Mouse (Mus musculus): Measurements from ENCODE around the gene Serhl. TPM values are rescaled to one million over a fixed set of nuclear protein-coding genes. Genes with fewer than 3 reads are reported as not detected.

Gene Serhl
- polyA plus RNA-seq, 1 experiment: 16.5 TPM

DNA sequence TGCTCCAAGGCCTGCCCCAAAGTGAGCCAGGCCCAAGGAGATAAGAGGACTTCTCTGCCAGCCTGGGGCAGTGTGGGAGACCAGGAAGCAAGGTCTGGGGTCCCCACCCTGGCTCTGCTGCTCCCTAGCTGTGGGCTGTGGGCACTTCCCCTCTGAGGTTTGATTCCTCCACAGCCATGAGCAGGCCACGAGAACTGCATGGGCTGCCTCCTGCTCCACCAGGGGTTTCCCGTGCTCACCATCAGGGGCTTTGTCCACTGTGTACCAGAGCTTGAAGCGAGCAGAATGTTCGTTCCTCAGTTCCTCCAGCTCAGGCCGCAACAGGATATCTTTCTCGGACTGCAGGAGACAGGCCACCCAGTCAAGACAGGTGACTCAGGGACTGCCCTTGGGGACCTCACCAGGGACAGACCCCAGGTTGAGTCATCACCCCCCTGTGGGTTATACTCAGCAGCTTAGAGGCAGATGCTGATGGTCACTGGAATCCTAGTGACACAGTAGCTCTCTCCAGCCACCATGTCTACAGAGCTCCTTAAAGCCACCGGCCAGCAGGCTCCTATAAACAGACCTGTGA is 69.4 kb downstream of the Serhl start:
- Histone ChIP-seq H3K27ac (ENCODE audit: insufficient read depth, low read length) (no peak overlapping the region), H3K4me1 (ENCODE audit: control insufficient read depth, insufficient read depth, low read length) (peaks cover 6% of the 10 kb centered on the region), H3K4me3 (replicated peaks; ENCODE audit: insufficient read depth, low read depth, low read length) (no peak overlapping the region), H3K27me3 (ENCODE audit: control insufficient read depth, insufficient read depth, low read length) (no peaks in the 10 kb centered on the region)
- TF ChIP-seq POLR2A (IDR thresholded peaks at IDR 0.05; ENCODE audit: borderline replicate concordance, insufficient read depth, low read length): no peak
- DNase-seq: no peak
- WGBS: 93% methylated on average over 7 of the region's 7 CpGs

DNA sequence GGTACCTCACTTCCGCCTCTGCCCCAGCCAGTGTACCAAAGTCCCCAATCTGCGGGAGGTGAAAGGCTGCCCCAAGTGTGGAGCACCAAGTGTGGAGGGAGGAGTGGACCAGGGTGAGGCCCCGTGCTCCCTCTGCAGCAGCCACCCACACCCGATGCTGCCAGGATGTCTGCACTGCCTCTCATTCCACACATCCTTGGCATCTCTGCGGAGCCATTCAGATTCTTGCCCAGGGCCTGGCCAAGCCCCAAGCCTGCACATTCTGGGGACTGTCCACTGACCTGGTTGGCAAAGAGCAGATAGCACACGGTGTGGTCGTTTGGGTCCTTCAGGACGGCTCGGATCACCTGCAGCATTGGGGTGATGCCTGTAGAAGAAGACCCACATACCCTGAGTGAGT is 70.5 kb downstream of the Serhl start:
- peak in 1 of 2 experiments; percentile 58 for DNase-seq
- H3K27me3 ChIP-seq (ENCODE audit: control insufficient read depth, insufficient read depth, low read length): no peaks in the 10 kb centered on the region
- TF ChIP-seq POLR2A (IDR thresholded peaks at IDR 0.05; ENCODE audit: borderline replicate concordance, insufficient read depth, low read length) (no peak), CTCF (IDR thresholded peaks at IDR 0.05; ENCODE audit: borderline replicate concordance, insufficient read depth, low read depth, low read length) (no peak)
- 39% methylated on average over 9 of the region's 9 CpGs for WGBS
- peaks cover 6% of the 10 kb centered on the region for H3K4me1 ChIP-seq (ENCODE audit: control insufficient read depth, insufficient read depth, low read length)
- H3K27ac ChIP-seq (ENCODE audit: insufficient read depth, low read length): no peak overlapping the region
- H3K4me3 ChIP-seq (replicated peaks; ENCODE audit: insufficient read depth, low read depth, low read length): no peak overlapping the region

GRCm38 (mm10) chr15:83160561-83160960 is 71.3 kb downstream of the Serhl start:
- Histone ChIP-seq H3K4me3 (replicated peaks; ENCODE audit: insufficient read depth, low read depth, low read length) (no peak overlapping the region), H3K4me1 (ENCODE audit: control insufficient read depth, insufficient read depth, low read length) (peaks cover 6% of the 10 kb centered on the region), H3K27me3 (ENCODE audit: control insufficient read depth, insufficient read depth, low read length) (no peaks in the 10 kb centered on the region), H3K27ac (ENCODE audit: insufficient read depth, low read length) (no peak overlapping the region)
- no peak for DNase-seq
- TF ChIP-seq POLR2A (IDR thresholded peaks at IDR 0.05; ENCODE audit: borderline replicate concordance, insufficient read depth, low read length) (no peak), CTCF (IDR thresholded peaks at IDR 0.05; ENCODE audit: borderline replicate concordance, insufficient read depth, low read depth, low read length) (no peak)
- 93% methylated on average over 4 of the region's 4 CpGs for WGBS

DNA sequence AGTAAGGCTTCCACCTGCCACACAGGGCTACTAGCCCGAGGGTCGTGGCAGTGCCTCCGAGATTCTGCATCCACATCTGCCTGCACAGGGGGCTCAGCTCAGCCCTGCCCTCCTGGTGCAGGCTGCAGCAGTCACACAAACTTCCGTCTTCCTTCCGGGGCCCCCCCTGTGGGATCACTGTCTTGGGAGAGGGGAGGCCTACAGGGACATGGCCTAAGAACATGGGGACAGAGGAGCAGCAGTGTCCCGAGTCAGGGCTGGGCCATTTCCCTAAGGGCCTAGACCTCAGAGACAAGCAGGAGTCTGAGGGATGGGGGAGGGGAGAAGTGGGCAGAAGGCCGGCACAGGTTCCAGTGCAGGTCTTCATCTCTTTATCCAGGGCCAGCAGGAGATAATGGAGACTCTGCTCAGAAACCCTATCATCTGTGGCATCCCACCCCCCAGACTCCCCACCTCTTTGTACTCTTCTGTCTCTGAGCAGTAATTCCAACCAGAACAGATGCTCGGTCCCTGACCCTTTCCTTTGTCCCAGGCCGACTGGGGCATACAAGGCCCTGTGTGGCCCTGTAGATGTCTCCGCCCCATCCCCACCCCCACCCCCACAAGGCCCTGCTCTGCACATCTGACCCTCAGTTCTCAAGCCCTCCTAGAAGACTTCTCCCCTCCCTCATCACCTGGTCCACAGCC is 71.9 kb downstream of the Serhl start:
- Histone ChIP-seq H3K27ac (ENCODE audit: insufficient read depth, low read length) (no peak overlapping the region), H3K27me3 (ENCODE audit: control insufficient read depth, insufficient read depth, low read length) (no peaks in the 10 kb centered on the region), H3K4me3 (replicated peaks; ENCODE audit: insufficient read depth, low read depth, low read length) (no peak overlapping the region), H3K4me1 (ENCODE audit: control insufficient read depth, insufficient read depth, low read length) (peaks cover 6% of the 10 kb centered on the region)
- no peak for DNase-seq
- WGBS: 57% methylated on average over 10 of the region's 10 CpGs
- TF ChIP-seq POLR2A (IDR thresholded peaks at IDR 0.05; ENCODE audit: borderline replicate concordance, insufficient read depth, low read length): no peak
- no peak for TF ChIP-seq CTCF (IDR thresholded peaks at IDR 0.05; ENCODE audit: borderline replicate concordance, insufficient read depth, low read depth, low read length)

DNA sequence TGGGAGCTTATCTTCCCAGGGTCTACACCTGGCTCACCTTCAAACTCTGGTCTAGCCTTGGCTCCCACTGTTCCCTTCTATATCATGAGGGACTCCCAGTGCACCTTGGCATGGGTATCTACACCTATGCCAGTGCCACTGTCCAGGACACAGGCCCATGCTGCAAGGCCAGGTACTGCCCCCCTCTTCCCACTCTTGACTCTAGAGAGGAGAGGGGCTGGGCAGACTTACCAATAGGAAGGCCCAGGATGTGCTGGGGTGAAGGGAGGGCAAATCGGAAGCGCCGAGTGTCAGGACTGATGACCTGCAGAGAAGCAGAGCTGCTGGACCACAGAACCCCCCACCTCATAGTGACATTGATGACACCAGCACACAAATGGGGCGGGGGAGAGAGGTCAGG is 72.7 kb downstream of the Serhl start:
- Histone ChIP-seq H3K27ac (ENCODE audit: insufficient read depth, low read length) (no peak overlapping the region), H3K4me1 (ENCODE audit: control insufficient read depth, insufficient read depth, low read length) (peaks cover 9% of the 10 kb centered on the region), H3K27me3 (ENCODE audit: control insufficient read depth, insufficient read depth, low read length) (no peaks in the 10 kb centered on the region), H3K4me3 (replicated peaks; ENCODE audit: insufficient read depth, low read depth, low read length) (no peak overlapping the region)
- TF ChIP-seq CTCF (IDR thresholded peaks at IDR 0.05; ENCODE audit: borderline replicate concordance, insufficient read depth, low read depth, low read length): no peak
- no peak for TF ChIP-seq POLR2A (IDR thresholded peaks at IDR 0.05; ENCODE audit: borderline replicate concordance, insufficient read depth, low read length)
- 84% methylated on average over 4 of the region's 4 CpGs for WGBS
- no peak for DNase-seq

GRCm38 (mm10) chr15:83162818-83163485 is 73.6 kb downstream of the Serhl start:
- Histone ChIP-seq H3K4me3 (replicated peaks; ENCODE audit: insufficient read depth, low read depth, low read length) (no peak overlapping the region), H3K27ac (ENCODE audit: insufficient read depth, low read length) (no peak overlapping the region), H3K4me1 (ENCODE audit: control insufficient read depth, insufficient read depth, low read length) (peaks cover 14% of the 10 kb centered on the region), H3K27me3 (ENCODE audit: control insufficient read depth, insufficient read depth, low read length) (no peaks in the 10 kb centered on the region)
- no peak for DNase-seq
- TF ChIP-seq POLR2A (IDR thresholded peaks at IDR 0.05; ENCODE audit: borderline replicate concordance, insufficient read depth, low read length) (no peak), CTCF (IDR thresholded peaks at IDR 0.05; ENCODE audit: borderline replicate concordance, insufficient read depth, low read depth, low read length) (no peak)
- WGBS: 92% methylated on average over 11 of the region's 11 CpGs

DNA sequence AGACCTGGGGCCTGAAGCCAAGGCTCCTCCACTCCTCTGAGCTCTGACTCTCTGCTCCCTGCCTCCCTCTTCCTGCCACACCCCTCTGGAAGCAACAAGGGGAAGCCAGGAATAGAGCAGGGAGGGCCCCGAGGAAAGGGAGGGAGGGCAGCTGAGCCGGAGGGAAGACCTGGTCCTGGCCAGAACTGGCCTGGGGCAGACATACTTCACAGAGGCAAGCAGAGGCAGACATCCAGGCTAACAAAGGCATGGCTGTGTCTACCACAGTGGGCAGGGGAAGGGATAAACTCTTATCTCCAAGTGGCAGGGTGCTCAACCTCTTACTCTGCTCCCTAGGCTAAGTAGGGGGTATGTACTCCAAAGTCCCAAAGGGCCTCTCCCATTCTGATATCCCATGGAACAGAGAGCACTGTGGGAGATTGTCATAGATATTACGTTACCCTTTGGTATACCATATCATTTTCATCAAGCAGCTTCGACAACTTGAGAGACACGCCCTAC is 75.7 kb downstream of the Serhl start:
- TF ChIP-seq POLR2A (IDR thresholded peaks at IDR 0.05; ENCODE audit: borderline replicate concordance, insufficient read depth, low read length) (no peak), CTCF (IDR thresholded peaks at IDR 0.05; ENCODE audit: borderline replicate concordance, insufficient read depth, low read depth, low read length) (no peak)
- Histone ChIP-seq H3K27ac (ENCODE audit: insufficient read depth, low read length) (no peak overlapping the region), H3K27me3 (ENCODE audit: control insufficient read depth, insufficient read depth, low read length) (no peaks in the 10 kb centered on the region), H3K4me1 (ENCODE audit: control insufficient read depth, insufficient read depth, low read length) (peaks cover 31% of the 10 kb centered on the region), H3K4me3 (replicated peaks; ENCODE audit: insufficient read depth, low read depth, low read length) (no peak overlapping the region)
- 71% methylated on average over 5 of the region's 5 CpGs for WGBS
- no peak for DNase-seq
